Mouse (Mus musculus): ENCODE measurements at regions not wholly inside any gene's neighbourhood (a gene's known extent, or its start where the extent isn't known, plus 50 kb on each side); places are given as distances from the start of the nearest gene placed in this dataset.
A peak's percentile ranks its signal among the peaks of the same experiment; 100 is the strongest.

DNA sequence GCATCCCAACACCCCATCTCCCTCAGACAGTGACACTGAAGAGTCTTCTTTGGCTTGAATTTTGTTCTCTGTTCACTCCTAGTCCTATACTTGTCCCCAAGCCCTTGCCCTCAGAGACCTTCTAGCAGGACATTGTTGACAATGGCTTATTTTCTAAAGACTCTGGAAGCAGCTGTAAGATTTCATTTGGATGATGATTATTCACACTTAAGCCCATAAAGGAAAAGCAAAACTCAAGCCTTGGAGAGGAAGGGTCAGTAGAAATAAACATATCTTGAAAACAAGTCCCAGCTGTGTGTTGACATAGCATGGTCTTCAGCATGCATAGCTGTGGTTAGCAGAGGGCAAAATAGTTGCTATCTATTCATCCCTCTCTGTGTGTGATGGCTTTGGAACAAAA is 59.9 kb upstream of the Cdh11 start:
- peak; percentile 95 for ATAC-seq (ENCODE audit: borderline replicate concordance, extremely low read depth, low FRiP score, low TSS enrichment)
- Histone ChIP-seq H3K27me3 (no peaks in the 10 kb centered on the region), H3K4me3 (no peak overlapping the region), H3K9me3 (no peaks in the 10 kb centered on the region), H3K9ac (no peak overlapping the region), H3K27ac (no peak overlapping the region), H3K36me3 (no peaks in the 10 kb centered on the region), H3K4me2 (no peak overlapping the region), H3K4me1 (no peaks in the 10 kb centered on the region)

DNA sequence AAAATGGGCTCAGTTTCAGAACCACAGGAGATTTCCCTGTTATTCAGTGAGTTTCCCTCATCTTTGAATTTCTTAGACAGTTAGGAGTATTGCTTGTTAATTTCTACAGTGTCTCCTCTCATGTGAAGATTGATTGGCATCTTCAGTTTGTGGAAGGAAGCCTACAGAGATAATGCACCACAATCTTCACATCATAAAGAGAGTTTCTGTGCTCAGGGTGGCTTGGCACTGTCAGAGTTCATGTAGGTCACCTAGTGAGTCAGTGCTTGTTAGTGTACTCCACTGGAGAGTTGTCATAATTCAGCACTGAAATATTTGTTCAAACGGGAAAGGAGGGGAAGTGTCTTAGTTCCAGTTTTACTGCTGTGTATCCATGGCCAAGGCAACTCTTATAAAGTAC is 74.6 kb upstream of the Cdh11 start:
- no peaks in the 10 kb centered on the region for H3K36me3 ChIP-seq
- no peak overlapping the region for H3K4me2 ChIP-seq
- H3K27ac ChIP-seq: no peak overlapping the region
- H3K4me3 ChIP-seq: no peak overlapping the region
- no peak overlapping the region for H3K9ac ChIP-seq
- H3K9me3 ChIP-seq: no peaks in the 10 kb centered on the region
- WGBS: 57% methylated on average over 1 of the region's 1 CpGs
- H3K4me1 ChIP-seq: no peaks in the 10 kb centered on the region
- ATAC-seq (ENCODE audit: borderline replicate concordance, extremely low read depth, low FRiP score, low TSS enrichment): no peak
- H3K27me3 ChIP-seq: no peaks in the 10 kb centered on the region

DNA sequence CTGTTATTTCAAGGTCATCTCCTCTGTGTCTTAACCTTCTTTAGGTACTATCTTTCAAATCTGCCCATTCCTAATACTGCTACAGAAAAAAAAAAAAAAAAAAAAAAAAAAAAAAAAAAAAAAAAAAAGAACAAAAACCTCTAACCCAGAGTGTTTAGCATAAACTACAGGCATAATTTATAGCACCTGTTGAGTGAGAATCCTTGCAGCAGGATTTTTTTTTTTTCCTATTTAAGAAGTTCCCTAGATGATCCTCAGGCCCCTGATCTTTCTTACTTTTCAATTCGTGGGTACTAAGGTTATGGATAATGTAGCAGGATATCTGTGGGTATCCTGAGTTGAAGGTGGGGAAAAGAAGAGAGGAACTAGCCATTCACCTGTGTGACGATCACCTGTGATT is 114.1 kb upstream of the Cdh11 start:
- WGBS: 75% methylated on average over 2 of the region's 2 CpGs
- ATAC-seq (ENCODE audit: borderline replicate concordance, extremely low read depth, low FRiP score, low TSS enrichment): no peak

DNA sequence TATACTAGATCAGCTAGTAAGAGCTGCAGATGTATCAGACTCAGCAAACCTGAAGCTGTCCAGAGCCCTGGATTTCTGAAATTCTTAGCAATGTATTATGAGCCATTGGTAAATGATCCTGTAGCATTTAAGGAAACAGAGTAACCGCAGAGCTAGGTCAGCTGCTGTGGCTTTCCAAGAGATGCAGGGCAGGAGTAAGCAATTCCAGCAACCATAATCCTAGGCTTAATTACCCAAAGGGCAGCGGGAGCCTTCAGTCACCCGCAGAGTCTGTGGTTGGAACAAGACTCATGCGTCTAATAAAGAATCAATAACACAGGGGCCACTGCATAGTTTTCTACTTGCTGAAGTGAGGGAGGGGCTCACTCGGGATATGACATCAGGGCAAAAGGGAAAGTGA is 115.2 kb upstream of the Cdh11 start:
- WGBS: 68% methylated on average over 5 of the region's 5 CpGs
- H3K27ac ChIP-seq: no peak overlapping the region
- H3K27me3 ChIP-seq: no peaks in the 10 kb centered on the region
- H3K9me3 ChIP-seq: no peaks in the 10 kb centered on the region
- H3K9ac ChIP-seq: no peak overlapping the region
- no peaks in the 10 kb centered on the region for H3K4me1 ChIP-seq
- ATAC-seq (ENCODE audit: borderline replicate concordance, extremely low read depth, low FRiP score, low TSS enrichment): no peak
- H3K4me2 ChIP-seq: no peak overlapping the region
- no peaks in the 10 kb centered on the region for H3K36me3 ChIP-seq
- H3K4me3 ChIP-seq: no peak overlapping the region

More for the DNA sequence above, 114.1 kb upstream of the Cdh11 start:
- H3K4me3 ChIP-seq: no peak overlapping the region
- H3K36me3 ChIP-seq: no peaks in the 10 kb centered on the region
- no peaks in the 10 kb centered on the region for H3K27me3 ChIP-seq
- no peaks in the 10 kb centered on the region for H3K4me1 ChIP-seq
- no peak overlapping the region for H3K9ac ChIP-seq
- H3K9me3 ChIP-seq: no peaks in the 10 kb centered on the region
- H3K4me2 ChIP-seq: no peak overlapping the region
- no peak overlapping the region for H3K27ac ChIP-seq

DNA sequence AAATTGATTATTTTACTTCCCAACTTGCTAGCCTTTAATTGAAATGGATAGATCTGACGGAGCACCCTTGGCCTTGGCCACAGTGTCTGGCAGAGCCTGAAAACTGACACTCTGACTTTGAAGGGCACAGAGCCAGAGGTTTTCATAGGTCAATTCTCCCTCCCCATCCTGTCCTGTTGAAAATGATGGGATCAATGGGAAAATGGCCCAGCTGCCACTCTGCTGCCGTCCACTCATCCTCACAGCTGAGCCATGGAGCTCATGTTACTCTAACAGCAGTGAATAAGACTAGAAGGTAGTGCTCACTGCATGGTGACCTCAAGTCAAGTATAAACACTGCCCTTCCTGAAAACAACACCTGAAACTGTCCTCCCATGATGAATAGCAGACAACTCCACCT is 122.0 kb upstream of the Cdh11 start:
- H3K27me3 ChIP-seq: no peaks in the 10 kb centered on the region
- no peaks in the 10 kb centered on the region for H3K9me3 ChIP-seq
- H3K9ac ChIP-seq: no peak overlapping the region
- no peak overlapping the region for H3K4me2 ChIP-seq
- 35% methylated on average over 2 of the region's 2 CpGs for WGBS
- H3K36me3 ChIP-seq: no peaks in the 10 kb centered on the region
- no peak for ATAC-seq (ENCODE audit: borderline replicate concordance, extremely low read depth, low FRiP score, low TSS enrichment)
- no peaks in the 10 kb centered on the region; the same call in 1 of the 2 replicates for H3K4me1 ChIP-seq
- no peak overlapping the region for H3K27ac ChIP-seq
- H3K4me3 ChIP-seq: no peak overlapping the region

DNA sequence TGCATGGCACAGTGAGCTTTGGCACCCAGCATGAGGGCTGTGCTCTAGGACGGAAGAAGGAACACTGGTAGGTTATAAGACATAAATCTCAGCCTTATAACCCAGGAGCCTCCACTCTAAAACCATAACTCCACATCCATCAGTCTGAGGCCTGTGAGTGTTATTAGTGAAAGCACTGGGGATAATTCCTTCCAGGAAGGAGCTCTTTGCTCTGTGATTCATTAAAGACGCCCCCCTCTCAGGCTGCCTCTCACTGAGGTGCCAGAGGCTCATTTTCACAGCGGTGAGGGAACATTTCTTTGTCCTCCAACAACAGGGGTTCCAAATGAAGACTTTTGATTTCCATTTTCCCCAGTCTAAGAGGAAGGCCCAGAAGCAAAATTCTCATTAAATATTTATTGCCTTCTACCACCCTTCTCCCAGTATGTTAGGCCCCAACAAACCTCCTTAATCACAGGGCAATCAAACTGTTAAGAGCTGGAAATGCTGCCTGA is 145.9 kb upstream of the Cdh11 start:
- Histone ChIP-seq H3K4me1 (no peaks in the 10 kb centered on the region), H3K4me2 (no peak overlapping the region), H3K27me3 (no peaks in the 10 kb centered on the region), H3K9ac (no peak overlapping the region), H3K36me3 (no peaks in the 10 kb centered on the region), H3K27ac (no peak overlapping the region), H3K9me3 (no peaks in the 10 kb centered on the region), H3K4me3 (no peak overlapping the region)
- 44% methylated on average over 3 of the region's 3 CpGs for WGBS
- no peak for ATAC-seq (ENCODE audit: borderline replicate concordance, extremely low read depth, low FRiP score, low TSS enrichment)

DNA sequence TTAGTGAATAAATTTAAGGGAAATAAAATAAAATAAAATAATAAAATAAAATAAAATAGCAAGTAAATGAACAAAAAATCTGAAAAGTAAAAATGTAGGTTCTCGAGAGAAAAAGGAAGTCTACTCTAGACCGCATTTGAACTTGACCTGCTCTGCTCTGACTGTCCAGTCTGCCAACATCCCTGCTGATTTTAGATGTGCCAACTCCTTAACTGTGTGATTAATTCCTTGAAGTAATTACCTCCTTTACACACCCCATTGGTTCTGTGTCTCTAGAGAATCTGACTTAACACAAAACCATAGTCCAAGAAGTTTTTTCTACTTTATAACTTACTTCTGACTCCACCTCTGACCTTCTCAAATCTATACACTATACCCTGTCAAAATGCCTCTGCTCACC is 153.3 kb upstream of the Cdh11 start:
- ATAC-seq (ENCODE audit: borderline replicate concordance, extremely low read depth, low FRiP score, low TSS enrichment): no peak
- H3K27me3 ChIP-seq: no peaks in the 10 kb centered on the region
- H3K9ac ChIP-seq: no peak overlapping the region
- H3K36me3 ChIP-seq: no peaks in the 10 kb centered on the region
- H3K4me3 ChIP-seq: no peak overlapping the region
- H3K9me3 ChIP-seq: no peaks in the 10 kb centered on the region
- 84% methylated on average over 2 of the region's 2 CpGs for WGBS
- H3K27ac ChIP-seq: no peak overlapping the region
- no peaks in the 10 kb centered on the region for H3K4me1 ChIP-seq
- no peak overlapping the region for H3K4me2 ChIP-seq

DNA sequence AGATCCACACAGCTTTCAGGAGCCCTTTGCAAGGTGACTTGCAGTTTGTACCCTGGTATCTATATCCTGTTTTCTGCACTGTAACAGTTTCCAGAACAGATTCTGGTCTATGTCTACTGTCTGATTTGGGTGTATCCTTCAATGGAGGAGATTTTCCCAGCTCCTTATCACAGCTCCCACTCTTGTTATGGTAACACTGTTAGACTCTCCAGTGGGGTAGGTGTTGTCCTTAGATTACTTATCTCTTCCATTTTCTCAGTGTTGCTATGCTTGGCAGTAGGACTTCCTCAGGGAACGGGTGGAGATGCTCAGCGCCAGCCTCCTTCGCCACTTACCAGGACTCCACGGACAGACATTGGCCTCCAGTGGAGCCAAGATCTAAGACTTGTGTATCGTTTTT is 160.1 kb upstream of the Cdh11 start:
- WGBS: 79% methylated on average over 5 of the region's 5 CpGs
- no peak overlapping the region for H3K27ac ChIP-seq
- H3K27me3 ChIP-seq: no peaks in the 10 kb centered on the region
- no peak overlapping the region for H3K4me2 ChIP-seq
- ATAC-seq (ENCODE audit: borderline replicate concordance, extremely low read depth, low FRiP score, low TSS enrichment): no peak
- no peaks in the 10 kb centered on the region for H3K4me1 ChIP-seq
- no peak overlapping the region for H3K9ac ChIP-seq
- H3K36me3 ChIP-seq: no peaks in the 10 kb centered on the region
- no peak overlapping the region for H3K4me3 ChIP-seq
- no peaks in the 10 kb centered on the region for H3K9me3 ChIP-seq

DNA sequence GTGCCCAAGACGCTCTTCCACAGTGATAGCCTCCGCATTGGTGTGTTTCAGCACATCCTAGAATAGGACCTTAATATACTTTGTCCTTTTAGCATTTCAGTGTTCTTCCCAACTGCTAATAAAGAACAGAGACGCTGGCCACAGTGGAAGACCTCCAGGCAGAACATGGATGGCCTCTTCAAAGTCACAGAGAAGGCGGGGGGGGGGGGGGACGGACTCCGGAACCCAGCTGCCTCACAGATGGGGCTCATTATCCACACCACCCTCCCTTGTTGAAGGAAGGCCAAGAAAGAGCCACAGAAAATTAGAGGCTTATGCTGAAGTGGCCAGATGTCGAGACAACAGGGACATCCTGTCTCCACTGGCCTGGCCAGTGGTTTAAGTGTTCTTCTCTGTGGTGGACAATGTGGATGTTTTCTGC is 192.7 kb upstream of the Cdh11 start:
- Histone ChIP-seq H3K4me3 (no peak overlapping the region), H3K27ac (peak overlapping the region; percentile 71; the same call in 1 of the 2 replicates)
- 41% methylated on average over 7 of the region's 7 CpGs for WGBS

DNA sequence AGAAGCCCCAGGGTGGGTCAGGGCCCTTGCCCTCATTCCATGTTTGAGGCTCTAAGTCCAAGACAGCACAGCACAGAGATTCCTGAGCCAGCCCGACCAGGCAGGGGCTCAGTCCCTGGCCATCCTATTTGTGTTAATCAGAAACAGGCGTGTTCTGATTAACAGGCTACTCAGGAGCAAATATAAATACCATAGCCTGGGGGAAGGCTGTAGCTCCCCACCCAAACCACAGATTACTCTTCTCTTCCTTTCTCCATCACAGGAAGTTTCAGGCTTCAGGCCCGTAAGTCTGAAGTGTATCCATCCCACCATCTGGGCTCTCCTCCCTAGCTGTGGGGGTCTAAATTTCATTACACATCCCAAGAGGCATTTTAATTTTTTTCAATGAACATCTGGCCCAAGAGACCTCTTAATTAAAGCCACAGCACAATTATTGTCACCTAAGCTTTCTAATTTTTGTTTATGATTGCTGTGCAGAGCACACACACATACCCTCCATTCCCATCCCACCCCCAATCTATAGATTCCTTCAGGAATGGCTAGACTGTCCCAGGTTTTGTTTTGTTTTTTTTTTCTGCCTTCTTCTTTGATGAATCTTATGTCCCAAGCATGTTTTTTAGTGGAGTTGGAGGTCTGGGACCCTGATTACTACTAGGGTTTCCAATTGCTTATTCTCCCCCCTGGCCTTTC is 197.9 kb upstream of the Cdh11 start:
- Histone ChIP-seq H3K4me2 (no peak overlapping the region), H3K4me1 (peaks cover 11% of the 10 kb centered on the region), H3K9ac (no peak overlapping the region), H3K9me3 (no peaks in the 10 kb centered on the region), H3K27me3 (no peaks in the 10 kb centered on the region), H3K4me3 (no peak overlapping the region), H3K27ac (no peak overlapping the region), H3K36me3 (no peaks in the 10 kb centered on the region)
- no peak for ATAC-seq (ENCODE audit: borderline replicate concordance, extremely low read depth, low FRiP score, low TSS enrichment)
- 58% methylated on average over 3 of the region's 3 CpGs for WGBS

More for the DNA sequence above, 192.7 kb upstream of the Cdh11 start:
- no peaks in the 10 kb centered on the region for H3K27me3 ChIP-seq
- H3K4me1 ChIP-seq: peaks cover 7% of the 10 kb centered on the region
- no peak overlapping the region for H3K9ac ChIP-seq
- ATAC-seq (ENCODE audit: borderline replicate concordance, extremely low read depth, low FRiP score, low TSS enrichment): peak; percentile 96; the same call in 1 of the 2 replicates
- no peaks in the 10 kb centered on the region for H3K9me3 ChIP-seq
- no peak overlapping the region for H3K4me2 ChIP-seq
- no peaks in the 10 kb centered on the region for H3K36me3 ChIP-seq

DNA sequence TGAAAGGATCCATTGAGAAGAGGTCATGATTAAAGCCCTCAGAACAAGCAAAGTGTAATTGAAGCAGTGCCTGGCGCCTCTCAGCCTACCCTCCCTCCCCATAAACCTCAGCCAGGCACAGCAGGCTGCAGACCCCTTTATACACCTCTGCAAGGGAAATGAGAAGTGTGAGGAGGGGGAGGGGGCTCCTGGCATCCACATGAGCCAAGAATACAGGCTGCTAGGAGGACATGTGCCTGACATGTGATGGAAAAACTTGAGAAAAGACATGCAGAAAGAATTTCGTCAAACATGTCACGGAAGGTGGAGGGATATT is 198.4 kb upstream of the Cdh11 start:
- H3K4me3 ChIP-seq: no peak overlapping the region
- H3K36me3 ChIP-seq: no peaks in the 10 kb centered on the region
- WGBS: 52% methylated on average over 3 of the region's 3 CpGs
- no peaks in the 10 kb centered on the region for H3K27me3 ChIP-seq
- H3K27ac ChIP-seq: no peak overlapping the region
- no peaks in the 10 kb centered on the region for H3K9me3 ChIP-seq
- no peak overlapping the region for H3K9ac ChIP-seq
- H3K4me2 ChIP-seq: no peak overlapping the region
- no peak for ATAC-seq (ENCODE audit: borderline replicate concordance, extremely low read depth, low FRiP score, low TSS enrichment)
- peaks cover 8% of the 10 kb centered on the region for H3K4me1 ChIP-seq

DNA sequence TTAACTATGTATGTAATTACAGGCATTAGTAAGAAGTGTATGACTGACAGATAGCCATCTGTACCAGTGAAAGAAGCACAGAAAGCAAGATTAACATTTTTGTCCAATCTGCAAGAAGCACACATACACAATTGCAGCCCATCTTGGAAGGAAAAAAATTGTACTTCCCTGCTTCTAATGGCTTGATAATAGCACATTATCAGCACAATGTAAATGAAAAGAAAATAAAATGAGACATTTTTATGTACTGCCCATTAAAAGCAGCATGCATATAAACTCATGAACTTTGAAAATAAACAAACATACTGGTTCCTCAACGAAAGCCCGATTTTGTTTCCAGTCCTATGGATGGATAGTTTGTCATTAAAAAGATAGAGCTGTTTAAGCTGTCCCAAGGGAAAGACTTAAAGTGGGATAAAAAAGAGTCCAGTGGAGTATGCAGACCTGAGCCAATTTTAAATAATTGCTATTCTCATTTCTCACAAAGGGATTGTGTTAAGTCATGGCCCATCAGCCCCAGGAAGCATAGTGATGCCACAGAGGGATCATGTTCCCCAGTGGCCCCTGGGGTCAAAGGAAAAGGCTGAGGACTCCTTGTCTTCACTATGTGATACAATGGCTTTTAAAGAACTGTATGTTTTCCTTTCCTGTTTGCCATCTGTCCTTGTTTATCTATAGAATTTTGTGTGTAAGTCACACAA is 222.0 kb upstream of the Cdh11 start:
- 44% methylated on average over 2 of the region's 2 CpGs for WGBS
- no peaks in the 10 kb centered on the region for H3K27me3 ChIP-seq
- no peaks in the 10 kb centered on the region for H3K36me3 ChIP-seq
- no peaks in the 10 kb centered on the region for H3K4me1 ChIP-seq
- H3K9ac ChIP-seq: no peak overlapping the region
- no peak overlapping the region for H3K27ac ChIP-seq
- no peaks in the 10 kb centered on the region for H3K9me3 ChIP-seq
- H3K4me2 ChIP-seq: no peak overlapping the region
- no peak for ATAC-seq (ENCODE audit: borderline replicate concordance, extremely low read depth, low FRiP score, low TSS enrichment)
- H3K4me3 ChIP-seq: no peak overlapping the region

All from lung, embryonic 15.5 days (tissue).